Mouse (Mus musculus) hindbrain, embryonic 16.5 days (tissue): ENCODE data around the gene Gm11541. TPM values are rescaled to one million over a fixed set of nuclear protein-coding genes. Genes with fewer than 3 reads are reported as not detected.
"Not testable (repeated sequence)": the region's sequence is repeated elsewhere in the genome, so short reads cannot be mapped to it uniquely, and the experiment has no call there.

Experiments used
- ATAC-seq: fragments of 200-750 bp; cut with Nextera tagmentation; 2 replicates; pipeline ENCODE4 v1.8.0; 2017; ENCODE audit warnings: moderate TSS enrichment, moderate library complexity
- H3K27ac ChIP-seq: fragments of 300-500 bp; sonication (generic); 2 replicates; pipeline ENCODE4 v1.5.1; 2014; ENCODE audit warnings: low read depth, mild to moderate bottlenecking, control low read depth, low read length, moderate library complexity
- H3K27me3 ChIP-seq: fragments of 300-500 bp; sonication (generic); replicated peaks from 2 replicates; pipeline ENCODE4 v1.6.1; 2014; ENCODE audit warnings: low read length; ENCODE audit not compliant: control insufficient read depth, insufficient read depth
- H3K36me3 ChIP-seq: fragments of 300-500 bp; sonication (generic); 2 replicates; pipeline ENCODE4 v1.6.1; 2014; ENCODE audit warnings: mild to moderate bottlenecking, low read length, moderate library complexity, mixed read lengths; ENCODE audit not compliant: control insufficient read depth, insufficient read depth
- H3K4me1 ChIP-seq: fragments of 300-500 bp; sonication (generic); 2 replicates; pipeline ENCODE4 v1.6.1; 2014; ENCODE audit warnings: low read depth, low read length; ENCODE audit not compliant: control insufficient read depth, insufficient read depth
- H3K4me2 ChIP-seq: fragments of 300-500 bp; sonication (generic); 2 replicates; pipeline ENCODE4 v1.6.1; 2014; ENCODE audit warnings: mild to moderate bottlenecking, low read length, control low read depth, moderate library complexity
- H3K4me3 ChIP-seq: fragments of 300-500 bp; sonication (generic); 2 replicates; pipeline ENCODE4 v1.5.1; 2014; ENCODE audit warnings: mild to moderate bottlenecking, low read length, control low read depth, moderate library complexity
- H3K9ac ChIP-seq: fragments of 300-500 bp; sonication (generic); 2 replicates; pipeline ENCODE4 v1.6.1; 2014; ENCODE audit warnings: low read depth, mild to moderate bottlenecking, control low read depth, low read length, moderate library complexity
- H3K9me3 ChIP-seq: fragments of 300-500 bp; sonication (generic); 2 replicates; pipeline ENCODE4 v1.6.1; 2014; ENCODE audit warnings: mild to moderate bottlenecking, low read length, moderate library complexity; ENCODE audit not compliant: control insufficient read depth
- WGBS: fragments of 180-500 bp; shearing (Covaris S2); extraction: QIAGEN DNeasy Blood & Tissue Kit; methylation state at CpG from one replicate; pipeline ENCODE4 v1.1.7; 2014; 5-methylcytosine and 5-hydroxymethylcytosine counted together
- polyA plus RNA-seq: library from polyadenylated mRNA; unstranded; fragments of >200 nt; fragmentation: Nextera tagmentation; extraction: Ambion mirVana; gene quantifications from 2 replicates; pipeline ENCODE4 v1.2.1, GENCODE M21; 2015

Gene Gm11541
- polyA plus RNA-seq, 1 experiment from 2014 or later = 0.35 TPM

DNA sequence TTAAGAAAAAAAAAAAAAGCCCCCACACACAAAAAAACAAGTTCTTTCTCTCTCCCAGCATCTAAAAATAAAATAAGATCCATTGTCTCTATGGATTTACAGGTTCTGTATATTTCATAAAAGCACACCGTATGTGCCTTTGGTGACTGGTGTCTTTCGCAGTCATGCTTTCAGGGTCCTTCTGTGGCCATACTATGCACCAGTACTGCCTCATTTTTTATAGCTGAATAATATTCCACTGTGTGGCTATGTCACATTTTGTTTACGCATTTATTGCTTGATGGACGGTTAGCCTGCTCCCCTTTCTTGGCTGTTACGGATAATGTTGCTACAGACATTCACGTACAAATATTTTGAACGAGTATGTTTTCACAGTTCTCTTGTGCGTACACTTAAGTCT is 51.3 kb downstream of the Gm11541 start:
- H3K4me1 ChIP-seq = peaks cover 11% of the 10 kb centered on the region
- no peaks in the 10 kb centered on the region; the same call in 1 of the 2 replicates for H3K36me3 ChIP-seq
- H3K9ac ChIP-seq = no peak overlapping the region
- H3K9me3 ChIP-seq = no peaks in the 10 kb centered on the region
- no peak overlapping the region for H3K27ac ChIP-seq
- 49% methylated on average over 8 of the region's 8 CpGs for WGBS
- ATAC-seq = no peak
- H3K4me3 ChIP-seq = peak overlapping the region; percentile 48
- H3K27me3 ChIP-seq = no peaks in the 10 kb centered on the region
- H3K4me2 ChIP-seq = peak overlapping the region; percentile 69

DNA sequence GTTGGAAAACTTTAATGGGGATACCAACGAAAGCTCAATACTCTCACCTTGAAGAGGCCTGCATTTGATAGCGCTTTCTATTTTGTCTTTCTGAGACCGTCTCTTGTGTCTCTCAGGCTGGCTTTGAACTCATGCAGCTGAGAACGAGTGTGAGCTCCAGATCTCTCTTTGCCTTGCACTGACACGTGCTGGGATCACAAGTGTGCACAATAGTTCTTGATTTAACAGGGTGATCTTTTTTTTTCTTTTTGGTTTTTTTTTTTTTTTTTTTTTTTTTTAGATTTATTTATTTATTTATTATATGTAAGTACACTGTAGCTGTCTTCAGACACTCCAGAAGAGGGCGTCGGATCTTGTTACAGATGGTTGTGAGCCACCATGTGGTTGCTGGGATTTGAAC is 53.1 kb downstream of the Gm11541 start:
- H3K4me3 ChIP-seq, H3K27me3 ChIP-seq, H3K9ac ChIP-seq, H3K9me3 ChIP-seq, H3K4me2 ChIP-seq, ATAC-seq, H3K36me3 ChIP-seq, H3K27ac ChIP-seq: not testable (repeated sequence)
- peaks cover 11% of the 10 kb centered on the region for H3K4me1 ChIP-seq
- 95% methylated on average over 5 of the region's 7 CpGs for WGBS

DNA sequence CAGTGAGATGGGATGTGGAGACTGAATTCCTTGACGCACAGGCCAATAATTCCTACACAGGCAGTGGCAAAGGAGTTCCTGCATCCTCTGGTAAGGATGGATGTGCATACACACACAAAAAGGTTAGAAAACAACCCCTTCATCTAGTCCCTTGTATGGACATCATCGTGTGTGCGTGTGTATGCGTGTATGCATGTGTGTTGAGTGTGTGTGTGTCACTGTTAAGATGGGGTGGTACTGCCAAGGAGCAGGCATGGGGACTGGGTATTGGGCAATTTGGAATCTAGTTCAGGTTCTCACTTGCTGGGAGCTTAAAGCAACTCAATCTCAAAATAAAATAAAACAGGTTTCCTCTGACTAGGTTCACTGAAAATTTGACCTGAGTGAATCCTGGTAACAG is 57.8 kb downstream of the Gm11541 start:
- Histone ChIP-seq H3K4me3 (no peak overlapping the region), H3K36me3 (peaks cover 27% of the 10 kb centered on the region), H3K9ac (no peak overlapping the region)

More for the DNA sequence above, 57.8 kb downstream of the Gm11541 start:
- no peaks in the 10 kb centered on the region for H3K27me3 ChIP-seq
- WGBS = 94% methylated on average over 4 of the region's 4 CpGs
- no peak overlapping the region for H3K4me2 ChIP-seq
- no peak for ATAC-seq
- H3K9me3 ChIP-seq = no peaks in the 10 kb centered on the region
- H3K4me1 ChIP-seq = no peaks in the 10 kb centered on the region
- no peak overlapping the region for H3K27ac ChIP-seq

Other genes with a start within 250 kb of the Gm11541 start
- gene Cacna1g, start 230.3 kb downstream of the Gm11541 start, polyA plus RNA-seq = 15.1 and 20.5 TPM in 2 replicates
- 0.64 and 0.81 TPM in 2 replicates for gene Spata20, start 218.3 kb downstream of the Gm11541 start, polyA plus RNA-seq
- 2.8 and 3.0 TPM in 2 replicates for gene Epn3, start 204.5 kb downstream of the Gm11541 start, polyA plus RNA-seq
- gene Mycbpap, start 182.8 kb downstream of the Gm11541 start, polyA plus RNA-seq = 3.7 and 5.5 TPM in 2 replicates
- gene Rsad1, start 155.2 kb downstream of the Gm11541 start, polyA plus RNA-seq = 10.0 and 11.7 TPM in 2 replicates
- gene Chad, start 139.5 kb downstream of the Gm11541 start, polyA plus RNA-seq = 0.39 and 0.72 TPM in 2 replicates
- 1.8 and 2.3 TPM in 2 replicates for gene Acsf2, start 102.6 kb downstream of the Gm11541 start, polyA plus RNA-seq
- gene Lrrc59, start 74.7 kb downstream of the Gm11541 start, polyA plus RNA-seq = 153 and 171 TPM in 2 replicates
- 141 and 157 TPM in 2 replicates for gene Mrpl27, start 50.7 kb downstream of the Gm11541 start, polyA plus RNA-seq
- 3.5 and 4.4 TPM in 2 replicates for gene Eme1, start 50.5 kb downstream of the Gm11541 start, polyA plus RNA-seq
- gene Xylt2, start 27.0 kb downstream of the Gm11541 start, polyA plus RNA-seq = 13.0 and 14.4 TPM in 2 replicates
- gene Cdc34b, start 37.3 kb upstream of the Gm11541 start, polyA plus RNA-seq = 0.26 TPM in 1 of 2 replicates, not detected in the other
- not detected in 2 replicates for gene Tmem92, start 78.2 kb upstream of the Gm11541 start, polyA plus RNA-seq
- gene Col1a1, start 231.7 kb upstream of the Gm11541 start, polyA plus RNA-seq = 105 and 275 TPM in 2 replicates